Mouse (Mus musculus): Measurements from ENCODE around the gene Macrod2. TPM values are rescaled to one million over a fixed set of nuclear protein-coding genes. Genes with fewer than 3 reads are reported as not detected.

The Macrod2 gene
- polyA plus RNA-seq, 1 experiment from 2014 or later = 38.0 TPM

DNA sequence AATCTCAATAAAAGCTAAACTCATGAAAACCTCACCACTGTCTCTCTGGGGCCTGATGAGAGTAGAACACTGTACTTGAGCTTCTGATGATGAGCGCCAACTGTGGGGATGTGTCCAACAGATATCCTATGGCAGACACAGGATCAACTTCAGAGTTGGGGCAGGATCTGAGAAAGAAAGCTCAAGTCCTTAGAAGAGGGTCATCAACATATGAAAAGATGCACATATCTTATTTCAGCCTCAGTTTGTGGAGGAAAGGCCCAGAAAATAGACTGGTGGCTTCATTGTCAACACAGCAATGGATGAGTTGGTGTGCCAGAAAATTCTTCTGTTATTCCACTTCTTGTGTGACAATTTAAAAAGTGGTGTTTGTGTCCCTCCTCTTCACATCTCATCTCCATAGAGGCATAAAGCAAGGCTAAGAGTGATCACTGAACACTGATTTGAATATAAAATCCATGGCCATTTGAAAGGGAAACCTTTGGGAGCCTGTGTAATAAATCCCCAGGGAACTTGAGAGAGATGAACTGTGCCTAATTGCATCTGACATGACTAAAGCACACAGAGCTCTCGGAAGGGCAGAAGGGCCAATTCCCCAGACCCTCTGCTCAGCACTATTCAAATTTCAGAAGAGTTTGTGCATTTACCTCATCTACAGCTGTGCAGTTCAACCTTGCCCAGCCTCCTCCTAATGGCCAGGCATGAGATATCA lies 806.4 kb downstream of the Macrod2 start:
- no peak overlapping the region for H3K27ac ChIP-seq
- DNase-seq (ENCODE audit: low spot score) = no peak
- no peaks in the 10 kb centered on the region for H3K27me3 ChIP-seq (ENCODE audit: insufficient read depth, poor library complexity, severe bottlenecking)
- H3K36me3 ChIP-seq = no peaks in the 10 kb centered on the region
- no peaks in the 10 kb centered on the region for H3K9me3 ChIP-seq
- 56% methylated on average over 2 of the region's 2 CpGs for WGBS
- H3K4me1 ChIP-seq (replicated peaks) = peaks cover 15% of the 10 kb centered on the region
- no peak overlapping the region for H3K4me3 ChIP-seq

DNA sequence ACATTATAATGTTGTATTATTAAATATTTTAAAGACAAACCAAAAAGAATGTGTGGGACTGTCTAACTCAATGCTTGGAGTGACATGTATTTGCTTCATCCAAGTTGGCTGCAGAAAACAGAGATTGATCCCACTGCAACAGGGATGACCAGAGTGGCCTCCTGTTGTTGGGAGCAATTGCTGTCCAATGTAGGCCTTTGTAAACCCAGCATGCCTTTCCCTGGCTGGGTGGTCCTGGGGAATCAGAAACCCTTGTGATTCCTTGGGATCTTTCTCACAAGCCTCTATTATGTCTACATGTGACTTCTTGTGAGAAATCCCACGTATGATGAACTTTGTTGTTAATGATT lies 806.9 kb downstream of the Macrod2 start:
- Histone ChIP-seq H3K4me3 (no peak overlapping the region), H3K36me3 (no peaks in the 10 kb centered on the region), H3K4me1 (replicated peaks) (peaks cover 15% of the 10 kb centered on the region), H3K27me3 (ENCODE audit: insufficient read depth, poor library complexity, severe bottlenecking) (no peaks in the 10 kb centered on the region), H3K27ac (no peak overlapping the region), H3K9me3 (no peaks in the 10 kb centered on the region)
- DNase-seq (ENCODE audit: low spot score) = no peak
- WGBS = 74% methylated on average over 1 of the region's 1 CpGs

DNA sequence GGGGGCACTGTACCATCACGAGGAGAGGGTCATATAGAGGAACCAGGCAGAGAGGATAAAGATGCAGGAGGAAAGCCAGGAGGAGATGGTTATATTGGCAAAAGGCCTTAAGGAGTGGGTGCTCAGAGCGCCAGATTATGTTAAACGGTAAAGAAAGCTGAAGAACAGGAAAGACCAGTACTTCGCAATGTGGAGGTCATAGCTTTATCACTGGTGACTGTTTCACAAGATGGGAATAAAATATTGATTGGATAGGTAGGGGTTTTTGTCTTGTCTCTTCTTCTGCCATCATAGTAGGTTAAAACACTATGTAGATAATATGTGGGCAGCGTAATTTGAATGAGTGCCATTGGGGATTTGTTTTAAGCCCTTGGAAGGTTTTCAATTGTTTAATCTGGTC lies 816.2 kb downstream of the Macrod2 start:
- DNase-seq (ENCODE audit: low spot score) = no peak
- Histone ChIP-seq H3K27me3 (ENCODE audit: insufficient read depth, poor library complexity, severe bottlenecking) (no peaks in the 10 kb centered on the region), H3K4me3 (no peak overlapping the region), H3K9me3 (no peaks in the 10 kb centered on the region), H3K36me3 (no peaks in the 10 kb centered on the region), H3K27ac (no peak overlapping the region), H3K4me1 (replicated peaks) (no peaks in the 10 kb centered on the region)
- WGBS = 90% methylated on average over 5 of the region's 5 CpGs

DNA sequence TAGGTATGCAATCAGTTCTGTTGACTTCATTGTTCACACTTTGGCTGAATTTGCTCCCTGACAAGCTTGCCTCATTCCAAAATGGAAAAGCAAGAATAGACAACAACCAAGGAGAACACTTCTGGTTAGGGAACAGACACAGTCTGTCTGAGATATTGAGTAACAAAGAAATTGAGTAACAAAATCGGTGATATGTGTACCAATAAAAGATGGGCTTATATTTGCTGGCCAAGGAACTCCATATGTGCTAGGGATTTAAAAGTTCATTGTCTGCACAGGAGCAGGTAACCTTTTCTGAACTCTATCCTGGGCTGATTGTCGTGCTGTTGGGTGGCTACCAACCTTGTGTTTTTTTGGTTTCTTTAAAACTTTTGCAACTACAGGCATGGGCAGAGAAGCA lies 817.2 kb downstream of the Macrod2 start:
- DNase-seq (ENCODE audit: low spot score) = no peak
- Histone ChIP-seq H3K27me3 (ENCODE audit: insufficient read depth, poor library complexity, severe bottlenecking) (no peaks in the 10 kb centered on the region), H3K4me3 (no peak overlapping the region), H3K36me3 (no peaks in the 10 kb centered on the region), H3K9me3 (no peaks in the 10 kb centered on the region), H3K27ac (no peak overlapping the region), H3K4me1 (replicated peaks) (no peaks in the 10 kb centered on the region)
- WGBS = 83% methylated on average over 2 of the region's 2 CpGs

DNA sequence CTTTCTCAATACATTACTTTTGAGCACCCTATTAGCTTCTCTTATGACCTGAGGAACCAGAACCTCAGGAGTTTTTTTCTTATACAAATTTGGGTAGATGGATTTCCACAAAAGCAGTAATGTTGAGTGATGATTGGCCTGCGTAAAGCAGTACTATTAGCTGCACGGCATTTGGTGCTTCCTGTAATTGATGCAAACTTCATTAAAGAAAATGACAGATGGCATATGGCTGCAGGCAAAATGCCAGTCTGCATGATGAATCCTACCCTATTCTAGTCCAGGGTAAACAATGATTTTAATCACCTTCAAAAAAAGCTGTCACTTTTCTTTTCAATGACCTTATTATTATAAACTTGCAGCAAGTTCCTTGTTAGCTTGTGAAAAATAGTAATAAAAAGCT lies 822.4 kb downstream of the Macrod2 start:
- Histone ChIP-seq H3K27ac (no peak overlapping the region), H3K27me3 (ENCODE audit: insufficient read depth, poor library complexity, severe bottlenecking) (no peaks in the 10 kb centered on the region), H3K4me1 (replicated peaks) (no peaks in the 10 kb centered on the region), H3K36me3 (no peaks in the 10 kb centered on the region), H3K9me3 (peaks cover 11% of the 10 kb centered on the region), H3K4me3 (no peak overlapping the region)
- WGBS = 74% methylated on average over 2 of the region's 2 CpGs
- no peak for DNase-seq (ENCODE audit: low spot score)

DNA sequence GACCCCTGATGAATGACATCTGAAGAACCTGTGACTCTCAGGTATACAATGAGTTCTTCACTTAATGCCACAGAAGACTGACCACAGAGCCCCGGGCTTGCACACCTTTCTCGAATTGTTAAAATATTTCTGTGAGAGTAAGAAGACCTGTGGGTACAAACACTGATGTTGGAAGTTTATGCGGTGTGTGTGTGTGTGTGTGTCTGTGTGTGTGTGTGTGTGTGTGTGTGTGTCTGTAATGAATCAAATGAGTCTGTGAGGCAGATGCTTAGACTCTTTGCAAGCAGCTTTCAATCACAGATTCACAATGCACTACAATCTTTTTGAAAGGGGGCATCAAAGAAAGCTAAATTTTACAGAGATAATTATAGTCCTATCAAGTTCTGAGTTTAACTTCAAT lies 822.8 kb downstream of the Macrod2 start:
- Histone ChIP-seq H3K4me3 (no peak overlapping the region), H3K4me1 (replicated peaks) (no peaks in the 10 kb centered on the region), H3K9me3 (peaks cover 11% of the 10 kb centered on the region), H3K27ac (no peak overlapping the region), H3K27me3 (ENCODE audit: insufficient read depth, poor library complexity, severe bottlenecking) (no peaks in the 10 kb centered on the region), H3K36me3 (no peaks in the 10 kb centered on the region)
- WGBS = 80% methylated on average over 3 of the region's 3 CpGs
- DNase-seq (ENCODE audit: low spot score) = no peak

DNA sequence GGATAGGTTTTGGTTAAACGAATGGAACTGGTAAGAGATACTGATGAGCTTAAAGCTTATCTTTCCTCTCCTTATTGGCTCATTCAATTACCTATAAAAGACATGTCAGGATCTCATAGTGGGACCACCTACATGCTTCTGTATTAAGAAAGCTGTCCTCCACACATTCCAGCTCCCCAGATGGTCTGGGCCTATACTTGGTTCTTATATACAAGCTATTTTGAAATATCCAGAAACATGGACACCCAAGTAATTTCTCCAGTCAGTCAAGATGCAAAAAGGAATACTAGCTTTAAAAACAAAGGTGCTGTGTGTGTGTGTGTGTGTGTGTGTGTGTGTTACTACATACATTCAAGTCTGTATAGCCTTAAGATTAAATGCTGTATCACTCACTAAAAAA lies 833.7 kb downstream of the Macrod2 start:
- Histone ChIP-seq H3K27me3 (ENCODE audit: insufficient read depth, poor library complexity, severe bottlenecking) (no peaks in the 10 kb centered on the region), H3K27ac (no peak overlapping the region), H3K4me3 (no peak overlapping the region), H3K4me1 (replicated peaks) (peaks cover 11% of the 10 kb centered on the region), H3K36me3 (no peaks in the 10 kb centered on the region), H3K9me3 (no peaks in the 10 kb centered on the region)
- WGBS = 90% methylated on average over 1 of the region's 1 CpGs
- DNase-seq (ENCODE audit: low spot score) = no peak

DNA sequence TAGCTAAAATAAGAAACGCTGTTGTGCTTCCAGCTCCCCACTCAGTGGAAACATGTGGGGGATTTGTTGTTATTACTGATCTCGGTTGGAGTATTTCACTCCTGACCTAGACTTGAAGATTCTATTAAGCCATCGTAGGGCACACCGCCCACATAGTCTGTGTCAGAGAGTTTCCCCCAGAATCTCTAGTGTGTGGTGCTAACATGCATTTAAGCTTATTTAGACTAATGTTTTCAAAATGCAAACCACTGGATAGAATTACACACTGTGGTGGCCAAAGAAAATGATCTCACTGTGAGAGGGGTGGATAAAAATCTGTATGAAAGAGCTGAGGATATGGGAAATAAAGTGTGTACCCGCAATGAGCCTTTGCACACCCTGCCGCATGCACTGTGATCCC lies 834.7 kb downstream of the Macrod2 start:
- H3K27ac ChIP-seq = no peak overlapping the region
- H3K9me3 ChIP-seq = no peaks in the 10 kb centered on the region
- WGBS = 61% methylated on average over 6 of the region's 6 CpGs
- no peak overlapping the region for H3K4me3 ChIP-seq
- H3K27me3 ChIP-seq (ENCODE audit: insufficient read depth, poor library complexity, severe bottlenecking) = no peaks in the 10 kb centered on the region
- no peaks in the 10 kb centered on the region for H3K36me3 ChIP-seq
- no peak for DNase-seq (ENCODE audit: low spot score)
- H3K4me1 ChIP-seq (replicated peaks) = peaks cover 11% of the 10 kb centered on the region

DNA sequence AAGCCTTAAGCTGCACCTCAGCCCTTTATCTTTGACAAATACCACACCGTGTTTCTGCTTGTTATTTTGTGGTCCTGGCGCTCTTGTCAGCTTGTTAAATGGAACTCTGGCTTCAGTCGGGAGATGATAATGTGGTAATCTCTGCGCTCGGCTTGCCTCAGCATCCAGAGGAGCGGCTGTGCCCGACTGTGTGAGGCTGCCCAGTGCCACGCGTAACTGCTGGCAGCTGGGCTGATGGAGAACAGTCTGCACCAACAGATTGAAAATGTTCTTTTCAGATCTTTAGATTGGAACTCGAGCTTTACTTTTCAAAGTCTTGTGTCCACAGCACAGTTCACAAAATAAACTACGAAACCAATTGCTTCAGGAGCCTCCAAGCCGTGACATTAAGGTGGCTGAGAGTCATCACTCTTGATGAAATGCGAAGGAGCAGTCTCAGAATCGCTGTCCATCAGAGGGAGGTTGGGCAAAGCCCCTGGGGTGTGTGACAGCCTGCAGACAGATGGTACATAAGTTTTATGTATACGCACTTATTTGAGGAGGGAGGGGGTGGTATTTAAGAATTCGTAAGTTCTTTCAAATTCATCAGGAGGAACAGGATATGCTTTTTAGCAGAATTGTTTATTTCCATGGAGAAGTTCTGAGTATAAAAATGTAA lies 836.0 kb downstream of the Macrod2 start:
- Histone ChIP-seq H3K36me3 (no peaks in the 10 kb centered on the region), H3K4me1 (replicated peaks) (peaks cover 11% of the 10 kb centered on the region), H3K9me3 (no peaks in the 10 kb centered on the region), H3K27ac (no peak overlapping the region), H3K27me3 (ENCODE audit: insufficient read depth, poor library complexity, severe bottlenecking) (no peaks in the 10 kb centered on the region), H3K4me3 (no peak overlapping the region)
- 38% methylated on average over 16 of the region's 16 CpGs for WGBS
- DNase-seq (ENCODE audit: low spot score) = no peak

DNA sequence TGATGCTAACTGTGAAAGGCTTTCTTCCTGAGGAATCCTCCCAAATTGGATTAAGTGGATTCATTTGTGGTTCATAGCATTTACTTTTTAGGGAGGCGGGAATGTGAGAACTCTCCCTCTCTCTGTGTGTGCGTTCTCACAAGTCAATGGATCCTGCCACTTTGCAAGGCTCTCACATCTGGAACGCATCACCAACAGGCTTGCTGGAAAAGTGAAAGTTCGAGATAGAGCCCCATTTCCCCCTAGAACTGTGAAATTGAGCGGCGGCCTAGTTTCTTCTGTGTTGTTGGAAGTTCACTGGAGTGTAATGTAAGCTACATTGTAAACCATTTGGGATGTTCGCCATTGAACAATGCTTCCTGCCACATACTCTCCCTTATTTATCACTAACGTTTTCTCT lies 839.2 kb downstream of the Macrod2 start:
- no peaks in the 10 kb centered on the region for H3K36me3 ChIP-seq
- no peaks in the 10 kb centered on the region for H3K9me3 ChIP-seq
- no peak for DNase-seq (ENCODE audit: low spot score)
- no peaks in the 10 kb centered on the region for H3K27me3 ChIP-seq (ENCODE audit: insufficient read depth, poor library complexity, severe bottlenecking)
- 60% methylated on average over 8 of the region's 8 CpGs for WGBS
- H3K27ac ChIP-seq = peak overlapping the region; percentile 40; the same call in 1 of the 2 replicates
- no peak overlapping the region for H3K4me3 ChIP-seq
- peaks cover 11% of the 10 kb centered on the region for H3K4me1 ChIP-seq (replicated peaks)

DNA sequence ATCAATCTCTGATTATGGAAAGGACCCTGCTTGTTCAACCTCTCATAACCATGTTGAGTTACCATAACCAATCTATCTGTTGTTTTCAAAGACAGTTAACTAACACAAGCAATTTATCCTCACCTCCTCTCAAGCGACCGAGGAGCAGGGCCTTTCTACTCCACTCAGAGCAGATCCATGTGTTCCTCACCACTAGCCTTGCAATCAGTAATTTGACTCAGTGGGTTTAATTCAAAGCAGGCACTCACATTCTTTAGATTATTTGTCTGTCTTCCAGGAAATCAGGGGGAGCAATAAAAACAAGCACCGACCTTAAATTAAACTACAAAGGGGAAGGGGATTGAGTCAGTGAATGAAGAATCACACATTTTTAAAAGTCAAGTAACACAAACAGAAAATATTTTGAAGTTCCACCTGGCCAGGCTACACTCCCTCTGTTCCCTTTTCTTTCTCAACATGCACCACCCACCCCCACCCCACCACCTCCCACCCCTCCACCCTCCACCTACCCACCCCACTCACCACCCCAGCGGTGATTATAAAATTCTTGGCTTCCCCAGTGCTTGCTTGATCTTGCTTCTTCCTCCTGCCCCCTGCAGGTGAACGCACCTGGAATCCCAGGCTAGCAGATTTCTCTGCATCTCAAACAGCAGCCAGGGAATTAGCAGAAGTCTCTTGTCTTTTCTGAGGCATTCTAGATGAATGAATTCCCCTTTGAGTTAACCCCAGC lies 839.8 kb downstream of the Macrod2 start:
- 42% methylated on average over 5 of the region's 5 CpGs for WGBS
- peak overlapping the region; percentile 40; the same call in 1 of the 2 replicates for H3K27ac ChIP-seq
- no peaks in the 10 kb centered on the region for H3K27me3 ChIP-seq (ENCODE audit: insufficient read depth, poor library complexity, severe bottlenecking)
- no peaks in the 10 kb centered on the region for H3K36me3 ChIP-seq
- H3K4me3 ChIP-seq = no peak overlapping the region
- no peaks in the 10 kb centered on the region for H3K9me3 ChIP-seq
- no peak for DNase-seq (ENCODE audit: low spot score)
- peaks cover 11% of the 10 kb centered on the region for H3K4me1 ChIP-seq (replicated peaks)

DNA sequence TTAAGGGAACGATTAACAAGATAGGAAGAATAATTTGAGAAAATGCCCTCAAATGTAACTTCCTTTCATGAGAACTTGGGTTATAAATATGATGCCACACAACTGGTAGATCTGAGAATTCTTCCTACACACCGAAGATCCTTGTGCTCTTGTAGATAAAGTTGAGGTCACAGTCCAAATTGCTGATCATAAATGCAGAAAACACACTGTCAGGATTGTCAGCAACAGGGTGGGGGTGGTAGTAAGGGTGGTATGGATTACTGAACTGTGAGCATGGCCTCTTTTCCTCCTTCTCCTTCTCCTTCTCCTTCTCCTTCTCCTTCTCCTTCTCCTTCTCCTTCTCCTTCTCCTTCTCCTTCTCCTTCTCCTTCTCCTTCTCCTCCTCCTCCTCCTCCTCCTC lies 852.6 kb downstream of the Macrod2 start:
- whole genome bisulfite sequencing = 88% methylated on average over 2 of the region's 2 CpGs
- Histone ChIP-seq H3K4me3 (no peak overlapping the region), H3K27me3 (ENCODE audit: insufficient read depth, poor library complexity, severe bottlenecking) (no peaks in the 10 kb centered on the region), H3K9me3 (no peaks in the 10 kb centered on the region), H3K4me1 (replicated peaks) (no peaks in the 10 kb centered on the region), H3K27ac (no peak overlapping the region), H3K36me3 (no peaks in the 10 kb centered on the region)
- no peak for DNase-seq (ENCODE audit: low spot score)

DNA sequence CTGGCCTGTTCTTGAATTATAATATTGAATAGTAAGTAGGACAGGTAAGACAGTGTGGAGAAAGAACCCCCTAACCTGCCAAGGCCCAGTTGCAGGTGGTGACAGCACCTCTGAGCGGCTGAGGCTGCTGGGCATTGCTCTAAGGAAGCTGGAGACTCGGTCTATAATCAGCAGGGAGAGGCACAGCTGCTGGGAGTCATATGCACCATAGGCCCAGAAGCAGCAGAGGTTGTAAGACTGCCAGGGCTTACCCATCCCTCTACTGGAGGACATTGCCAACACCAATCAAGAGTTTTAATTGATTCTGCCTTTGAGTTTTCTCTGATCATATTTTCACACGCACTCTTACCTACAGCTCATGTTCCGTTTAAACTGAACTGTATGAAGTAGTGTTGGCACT lies 869.5 kb downstream of the Macrod2 start:
- Histone ChIP-seq H3K4me3 (no peak overlapping the region), H3K27ac (no peak overlapping the region), H3K4me1 (replicated peaks) (no peaks in the 10 kb centered on the region), H3K27me3 (ENCODE audit: insufficient read depth, poor library complexity, severe bottlenecking) (no peaks in the 10 kb centered on the region), H3K9me3 (no peaks in the 10 kb centered on the region), H3K36me3 (no peaks in the 10 kb centered on the region)
- no peak for DNase-seq (ENCODE audit: low spot score)
- 84% methylated on average over 4 of the region's 4 CpGs for WGBS

All from hindbrain, embryonic 10.5 days (tissue).